Mouse (Mus musculus): ENCODE results near the gene Cpn2.

Gene Cpn2

GRCm38 (mm10) chr16:30278406-30278805 is 11.1 kb upstream of the Cpn2 start:
- no peak for DNase-seq

GRCm38 (mm10) chr16:30275558-30276340 is 8.4 kb upstream of the Cpn2 start:
- DNase-seq: no peak

GRCm38 (mm10) chr16:30273065-30273464 is 5.8 kb upstream of the Cpn2 start:
- DNase-seq: no peak

- no peak for DNase-seq
Measured at GRCm38 (mm10) chr16:30271941-30272595, 4.8 kb upstream of the Cpn2 start.

GRCm38 (mm10) chr16:30271223-30271761 is 4.0 kb upstream of the Cpn2 start:
- DNase-seq: no peak

GRCm38 (mm10) chr16:30266561-30266960 is 738 bp downstream of the Cpn2 start:
- DNase-seq: no peak

GRCm38 (mm10) chr16:30265611-30266010 is 1.7 kb downstream of the Cpn2 start:
- DNase-seq: no peak

GRCm38 (mm10) chr16:30263156-30263555 is 4.1 kb downstream of the Cpn2 start:
- DNase-seq: no peak

- DNase-seq: peak; percentile 67 to 71
Measured at GRCm38 (mm10) chr16:30262664-30263063, 4.6 kb downstream of the Cpn2 start.

- no peak for DNase-seq
Measured at GRCm38 (mm10) chr16:30262157-30262556, 5.1 kb downstream of the Cpn2 start.

- no peak for DNase-seq
Measured at GRCm38 (mm10) chr16:30261341-30261740, 6.0 kb downstream of the Cpn2 start.

- no peak for DNase-seq
Measured at GRCm38 (mm10) chr16:30260012-30260635, 7.2 kb downstream of the Cpn2 start.

GRCm38 (mm10) chr16:30259444-30259843 is 7.9 kb downstream of the Cpn2 start:
- no peak for DNase-seq

- no peak for DNase-seq
Measured at GRCm38 (mm10) chr16:30258441-30258840, 8.9 kb downstream of the Cpn2 start.

- DNase-seq: no peak
Measured at GRCm38 (mm10) chr16:30257718-30258117, 9.6 kb downstream of the Cpn2 start.

- DNase-seq: no peak
Measured at GRCm38 (mm10) chr16:30255061-30255460, 12.2 kb downstream of the Cpn2 start.

GRCm38 (mm10) chr16:30253900-30254299 is 13.4 kb downstream of the Cpn2 start:
- no peak for DNase-seq

- DNase-seq: no peak
Measured at GRCm38 (mm10) chr16:30253374-30253773, 13.9 kb downstream of the Cpn2 start.

GRCm38 (mm10) chr16:30252003-30252418 is 15.3 kb downstream of the Cpn2 start:
- peak; percentile 27 to 49 for DNase-seq

GRCm38 (mm10) chr16:30244037-30244700 is 23.1 kb downstream of the Cpn2 start:
- DNase-seq: no peak

- DNase-seq: no peak
Measured at GRCm38 (mm10) chr16:30241623-30242022, 25.7 kb downstream of the Cpn2 start.

GRCm38 (mm10) chr16:30238791-30239190 is 28.5 kb downstream of the Cpn2 start:
- DNase-seq: no peak

GRCm38 (mm10) chr16:30236091-30236699 is 31.1 kb downstream of the Cpn2 start:
- peak; percentile 77 to 90 for DNase-seq

All from cerebellum, adult 18-20 months (tissue).